Mouse (Mus musculus): ENCODE measurements around the gene Arhgap35. TPM values are rescaled to one million over a fixed set of nuclear protein-coding genes. Genes with fewer than 3 reads are reported as not detected.

The Arhgap35 gene
- polyA plus RNA-seq, 1 experiment: 13.4 TPM

- H3K4me1 ChIP-seq (replicated peaks; ENCODE audit: control insufficient read depth, insufficient read depth, low read length): no peaks in the 10 kb centered on the region
- H3K4me3 ChIP-seq (ENCODE audit: control insufficient read depth, insufficient read depth, low read length): no peak overlapping the region
- no peaks in the 10 kb centered on the region for H3K36me3 ChIP-seq (ENCODE audit: control insufficient read depth, insufficient read depth, low read length)
- TF ChIP-seq POLR2A (IDR thresholded peaks at IDR 0.05; ENCODE audit: control insufficient read depth, extremely low read depth, insufficient read depth, low read length, poor library complexity) (no peak), CTCF (IDR thresholded peaks at IDR 0.05; ENCODE audit: borderline replicate concordance, control insufficient read depth, extremely low read depth, insufficient read depth, low read length, poor library complexity) (no peak)
- no peak for DNase-seq
- H3K27me3 ChIP-seq (ENCODE audit: control insufficient read depth, insufficient read depth, low read length): no peaks in the 10 kb centered on the region
- H3K27ac ChIP-seq (ENCODE audit: control insufficient read depth, insufficient read depth, low read length): no peak overlapping the region
- 76% methylated on average over 1 of the region's 1 CpGs for WGBS
Measured at GRCm38 (mm10) chr7:16570737-16571136, 44.1 kb downstream of the Arhgap35 start.

DNA sequence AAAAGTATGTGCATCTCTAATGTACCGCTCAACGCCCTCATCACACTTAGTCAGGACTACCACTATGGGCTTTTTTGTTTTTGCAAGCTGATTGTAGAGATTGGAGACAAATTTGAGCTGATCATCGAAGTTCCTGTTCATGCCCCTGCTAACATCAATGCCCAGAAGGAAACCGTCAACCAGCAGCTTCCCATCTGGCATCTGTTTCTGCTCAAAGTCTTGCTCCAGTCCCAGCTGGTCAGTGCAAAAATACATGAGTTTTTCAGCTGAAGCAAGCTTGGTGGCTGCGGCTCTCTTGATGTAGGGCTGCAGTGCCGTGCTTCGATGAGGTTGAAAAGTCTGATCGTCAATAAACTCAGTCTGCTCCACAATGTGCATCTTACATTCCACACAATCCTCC, 50.3 kb downstream of the Arhgap35 start:
- Histone ChIP-seq H3K36me3 (ENCODE audit: control insufficient read depth, insufficient read depth, low read length) (peaks cover 38% of the 10 kb centered on the region), H3K27ac (ENCODE audit: control insufficient read depth, insufficient read depth, low read length) (no peak overlapping the region), H3K4me1 (replicated peaks; ENCODE audit: control insufficient read depth, insufficient read depth, low read length) (no peaks in the 10 kb centered on the region), H3K27me3 (ENCODE audit: control insufficient read depth, insufficient read depth, low read length) (no peaks in the 10 kb centered on the region), H3K4me3 (ENCODE audit: control insufficient read depth, insufficient read depth, low read length) (no peak overlapping the region)
- no peak for TF ChIP-seq POLR2A (IDR thresholded peaks at IDR 0.05; ENCODE audit: control insufficient read depth, extremely low read depth, insufficient read depth, low read length, poor library complexity)
- TF ChIP-seq CTCF (IDR thresholded peaks at IDR 0.05; ENCODE audit: borderline replicate concordance, control insufficient read depth, extremely low read depth, insufficient read depth, low read length, poor library complexity): no peak
- no peak for DNase-seq
- WGBS: 99% methylated on average over 8 of the region's 8 CpGs

DNA sequence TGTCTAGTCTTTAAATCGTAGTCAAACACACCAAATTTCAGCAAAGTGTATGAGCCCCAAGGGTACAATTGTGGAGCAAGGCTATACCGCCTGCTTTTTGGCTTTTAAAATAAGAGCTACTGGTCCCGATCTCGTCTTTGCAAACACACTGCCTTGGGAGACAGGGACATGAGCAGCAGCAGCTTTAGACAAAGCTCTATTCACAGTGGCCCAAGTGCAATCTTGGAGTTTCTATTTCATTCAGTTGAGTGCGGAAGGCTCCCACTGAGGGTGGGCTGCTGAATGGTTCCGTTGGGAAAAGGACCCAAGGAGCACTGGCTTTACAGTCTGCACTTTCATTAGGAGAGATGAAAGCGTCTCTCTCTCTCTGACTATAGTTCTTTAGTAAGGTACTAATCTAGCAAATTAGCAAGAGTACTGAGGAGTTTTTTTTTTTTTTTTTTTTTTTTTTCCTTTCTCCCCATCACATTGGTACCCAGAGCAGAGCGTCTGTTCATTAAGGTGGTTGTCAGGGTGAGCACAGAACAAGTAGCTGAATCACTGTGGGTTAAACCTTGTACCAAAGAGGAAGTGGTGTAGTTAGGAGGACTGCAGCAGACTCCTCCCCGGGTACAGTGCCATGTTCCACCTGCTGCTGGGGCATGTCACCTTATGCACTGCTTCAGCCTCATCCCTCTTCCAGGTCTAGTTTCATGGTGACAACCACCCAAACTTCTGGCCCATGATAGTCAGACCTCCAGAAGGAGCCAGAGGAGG, 56.8 kb downstream of the Arhgap35 start:
- peaks cover 17% of the 10 kb centered on the region; the same call in 1 of the 2 replicates for H3K36me3 ChIP-seq (ENCODE audit: control insufficient read depth, insufficient read depth, low read length)
- H3K4me1 ChIP-seq (replicated peaks; ENCODE audit: control insufficient read depth, insufficient read depth, low read length): peaks cover 5% of the 10 kb centered on the region; the same call in 1 of the 2 replicates
- H3K4me3 ChIP-seq (ENCODE audit: control insufficient read depth, insufficient read depth, low read length): no peak overlapping the region
- peak; percentile 3 for DNase-seq
- no peaks in the 10 kb centered on the region for H3K27me3 ChIP-seq (ENCODE audit: control insufficient read depth, insufficient read depth, low read length)
- H3K27ac ChIP-seq (ENCODE audit: control insufficient read depth, insufficient read depth, low read length): no peak overlapping the region
- no peak for TF ChIP-seq CTCF (IDR thresholded peaks at IDR 0.05; ENCODE audit: borderline replicate concordance, control insufficient read depth, extremely low read depth, insufficient read depth, low read length, poor library complexity)
- no peak for TF ChIP-seq POLR2A (IDR thresholded peaks at IDR 0.05; ENCODE audit: control insufficient read depth, extremely low read depth, insufficient read depth, low read length, poor library complexity)
- 73% methylated on average over 9 of the region's 9 CpGs for whole genome bisulfite sequencing

GRCm38 (mm10) chr7:16557251-16557650, 57.5 kb downstream of the Arhgap35 start:
- no peak overlapping the region for H3K4me3 ChIP-seq (ENCODE audit: control insufficient read depth, insufficient read depth, low read length)
- H3K4me1 ChIP-seq (replicated peaks; ENCODE audit: control insufficient read depth, insufficient read depth, low read length): peaks cover 5% of the 10 kb centered on the region; the same call in 1 of the 2 replicates
- DNase-seq: no peak
- H3K36me3 ChIP-seq (ENCODE audit: control insufficient read depth, insufficient read depth, low read length): peaks cover 10% of the 10 kb centered on the region; the same call in 1 of the 2 replicates
- no peak for TF ChIP-seq CTCF (IDR thresholded peaks at IDR 0.05; ENCODE audit: borderline replicate concordance, control insufficient read depth, extremely low read depth, insufficient read depth, low read length, poor library complexity)
- TF ChIP-seq POLR2A (IDR thresholded peaks at IDR 0.05; ENCODE audit: control insufficient read depth, extremely low read depth, insufficient read depth, low read length, poor library complexity): no peak
- no peak overlapping the region for H3K27ac ChIP-seq (ENCODE audit: control insufficient read depth, insufficient read depth, low read length)
- WGBS: 95% methylated on average over 4 of the region's 4 CpGs
- no peaks in the 10 kb centered on the region for H3K27me3 ChIP-seq (ENCODE audit: control insufficient read depth, insufficient read depth, low read length)

- no peak for DNase-seq
- Histone ChIP-seq H3K36me3 (ENCODE audit: control insufficient read depth, insufficient read depth, low read length) (no peaks in the 10 kb centered on the region), H3K27ac (ENCODE audit: control insufficient read depth, insufficient read depth, low read length) (no peak overlapping the region), H3K4me3 (ENCODE audit: control insufficient read depth, insufficient read depth, low read length) (no peak overlapping the region), H3K4me1 (replicated peaks; ENCODE audit: control insufficient read depth, insufficient read depth, low read length) (peaks cover 5% of the 10 kb centered on the region; the same call in 1 of the 2 replicates), H3K27me3 (ENCODE audit: control insufficient read depth, insufficient read depth, low read length) (no peaks in the 10 kb centered on the region)
- TF ChIP-seq POLR2A (IDR thresholded peaks at IDR 0.05; ENCODE audit: control insufficient read depth, extremely low read depth, insufficient read depth, low read length, poor library complexity): no peak
- no peak for TF ChIP-seq CTCF (IDR thresholded peaks at IDR 0.05; ENCODE audit: borderline replicate concordance, control insufficient read depth, extremely low read depth, insufficient read depth, low read length, poor library complexity)
- 96% methylated on average over 3 of the region's 3 CpGs for WGBS
Measured at GRCm38 (mm10) chr7:16554215-16554614, 60.6 kb downstream of the Arhgap35 start.

DNA sequence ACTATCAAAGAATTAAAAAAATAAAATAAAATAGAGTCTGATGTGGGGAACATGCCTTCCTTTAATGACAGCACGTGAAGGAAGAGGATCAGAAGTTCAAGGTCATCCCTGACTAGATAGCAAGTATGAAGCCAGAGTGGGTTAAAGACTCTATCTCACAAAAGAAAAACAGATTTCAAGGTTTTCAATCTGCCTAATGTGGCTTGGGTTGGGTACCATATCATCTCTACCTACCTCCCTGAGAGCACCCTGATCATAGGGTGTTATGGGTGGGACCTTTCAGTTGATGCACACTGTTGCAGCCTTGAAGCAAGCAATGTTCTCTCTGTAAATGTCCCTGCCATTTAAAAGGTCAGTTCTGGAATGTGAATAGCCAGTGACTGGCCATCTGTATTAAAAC, 63.2 kb downstream of the Arhgap35 start:
- Histone ChIP-seq H3K4me1 (replicated peaks; ENCODE audit: control insufficient read depth, insufficient read depth, low read length) (peaks cover 3% of the 10 kb centered on the region; the same call in 1 of the 2 replicates), H3K4me3 (ENCODE audit: control insufficient read depth, insufficient read depth, low read length) (no peak overlapping the region), H3K27me3 (ENCODE audit: control insufficient read depth, insufficient read depth, low read length) (no peaks in the 10 kb centered on the region), H3K36me3 (ENCODE audit: control insufficient read depth, insufficient read depth, low read length) (no peaks in the 10 kb centered on the region; the same call in none of the 2 replicates), H3K27ac (ENCODE audit: control insufficient read depth, insufficient read depth, low read length) (no peak overlapping the region)
- TF ChIP-seq CTCF (IDR thresholded peaks at IDR 0.05; ENCODE audit: borderline replicate concordance, control insufficient read depth, extremely low read depth, insufficient read depth, low read length, poor library complexity) (no peak), POLR2A (IDR thresholded peaks at IDR 0.05; ENCODE audit: control insufficient read depth, extremely low read depth, insufficient read depth, low read length, poor library complexity) (no peak)
- DNase-seq: no peak
- 81% methylated on average over 1 of the region's 1 CpGs for WGBS

Measured in thymus, adult 2 months (tissue).